Mouse (Mus musculus): ENCODE measurements around the gene Ift22.

GRCm38 (mm10) chr5:136904621-136905020 lies 3.3 kb upstream of the Ift22 start:
- TF ChIP-seq CTCF (conservative IDR thresholded peaks at IDR 0.05; ENCODE audit: low read length) (peak; percentile 47), POU5F1 (IDR thresholded peaks at IDR 0.05; ENCODE audit: borderline replicate concordance, low read length) (no peak)

All from E14TG2a.4 (cell line).